Comparison of ENCODE assay signal across 18 mouse cellular contexts in the genomic region with DNA sequence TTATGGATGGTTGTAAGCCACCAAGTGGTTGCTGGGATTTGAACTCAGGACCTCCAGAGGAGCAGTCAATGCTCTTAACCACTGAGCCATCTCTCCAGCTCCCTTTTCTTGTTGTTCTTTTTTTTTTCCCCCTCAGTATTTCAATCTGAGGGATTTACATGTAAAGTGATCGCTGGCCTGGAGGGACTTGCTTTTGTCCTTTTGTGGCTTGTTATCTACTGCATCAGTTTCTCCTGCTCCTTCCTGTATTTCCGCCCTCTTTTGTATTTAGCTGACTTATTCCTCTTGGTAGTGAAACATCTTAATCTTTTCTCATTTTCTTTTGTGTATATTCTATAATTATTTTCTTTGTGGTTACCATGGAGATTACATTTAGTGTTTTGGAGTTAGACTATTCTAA.
"Had no signal": no experiment of that assay in that cellular context is flagged by ENCODE, and none has a peak within 500 bp of the region (broad histone marks: within the 10 kb centered on the region; RNA-seq: fewer than 3 reads in every experiment).

No protein-coding gene starts in this region.

- H3K4me1 ChIP-seq: lung, embryonic 15.5 days; megakaryocyte, embryonic 14.5 days; midbrain, embryonic 13.5 days; midbrain, embryonic 15.5 days; neural tube, embryonic 12.5 days; stomach, embryonic 15.5 days had no signal

- H3K4me3 ChIP-seq: lung, embryonic 15.5 days; megakaryocyte, embryonic 14.5 days; midbrain, embryonic 13.5 days; midbrain, embryonic 15.5 days; neural tube, embryonic 12.5 days; stomach, embryonic 15.5 days had no signal

- H3K36me3 ChIP-seq: lung, embryonic 15.5 days; midbrain, embryonic 13.5 days; midbrain, embryonic 15.5 days; neural tube, embryonic 12.5 days; stomach, embryonic 15.5 days had no signal

- DNase-seq: liver, postnatal 0 days; lung, adult 2 months; lung, postnatal 14 days; lung, postnatal 36 days; right cerebral cortex, postnatal 14 days; thymus, adult 2 months; thymus, postnatal 25 days; thymus, postnatal 4 days had no signal

- H3K27ac ChIP-seq: lung, embryonic 15.5 days; macrophage; midbrain, embryonic 13.5 days; midbrain, embryonic 15.5 days; neural tube, embryonic 12.5 days; stomach, embryonic 15.5 days; stomach, postnatal 0 days had no signal

- H3K9ac ChIP-seq: liver, postnatal 0 days; lung, embryonic 15.5 days; midbrain, embryonic 13.5 days; midbrain, embryonic 15.5 days; neural tube, embryonic 12.5 days; stomach, embryonic 15.5 days had no signal

- H3K27me3 ChIP-seq: midbrain, embryonic 13.5 days; midbrain, embryonic 15.5 days; neural tube, embryonic 12.5 days; stomach, embryonic 15.5 days had no signal

- ATAC-seq: liver, postnatal 0 days; lung, postnatal 0 days; midbrain, embryonic 13.5 days; midbrain, embryonic 15.5 days had no signal

- H3K9me3 ChIP-seq: lung, embryonic 15.5 days; megakaryocyte, embryonic 14.5 days; midbrain, embryonic 13.5 days; midbrain, embryonic 15.5 days; neural tube, embryonic 12.5 days; stomach, embryonic 15.5 days had no signal

- H3K4me2 ChIP-seq: lung, embryonic 15.5 days; midbrain, embryonic 11.5 days; midbrain, embryonic 13.5 days; midbrain, embryonic 15.5 days; neural tube, embryonic 12.5 days; stomach, embryonic 15.5 days had no signal
